Comparison of ENCODE assay signal across 12 mouse cellular contexts in the genomic region with DNA sequence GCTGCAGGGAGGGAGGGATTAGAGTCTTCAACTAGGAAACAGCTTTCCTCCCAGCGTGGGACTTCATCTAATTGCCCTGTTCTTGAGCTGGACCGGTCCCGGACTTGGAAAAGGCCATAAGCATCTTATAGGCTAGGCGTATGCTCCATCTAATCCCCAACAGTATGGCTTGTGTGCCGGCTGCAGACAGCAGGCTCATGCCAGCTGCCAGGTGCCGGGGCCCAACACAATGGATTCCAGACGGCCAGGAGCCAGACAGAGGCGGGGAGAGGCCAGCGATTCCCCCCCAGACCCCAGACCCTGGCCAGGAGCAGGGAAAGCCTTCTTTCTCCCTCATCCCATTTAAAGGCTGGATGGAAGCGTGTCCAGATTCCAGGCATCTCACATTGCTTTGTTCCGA.
DNase-seq lines count a peak whose midpoint lies in the region; ATAC-seq and TF ChIP-seq lines count a peak whose summit lies in the region.
"Had no signal": no experiment of that assay in that cellular context is flagged by ENCODE, and none has a peak within 500 bp of the region (broad histone marks: within the 10 kb centered on the region; RNA-seq: fewer than 3 reads in every experiment).

No protein-coding gene starts in this region.

- H3K9me3 ChIP-seq in forebrain, embryonic 15.5 days: no peaks in the 10 kb centered on the region
- no peaks in the 10 kb centered on the region for H3K9me3 ChIP-seq in limb, embryonic 15.5 days
- H3K9me3 ChIP-seq: heart, embryonic 15.5 days had no signal

- no peak for TF ChIP-seq POLR2A in testis, adult 2 months (IDR thresholded peaks at IDR 0.05; ENCODE audit: control insufficient read depth, low read depth, low read length)

- no peak overlapping the region; the same call in 1 of the 2 replicates for H3K9ac ChIP-seq in forebrain, embryonic 15.5 days (replicated peaks)
- H3K9ac ChIP-seq in limb, embryonic 15.5 days: no peak overlapping the region
- H3K9ac ChIP-seq: heart, embryonic 15.5 days had no signal

- H3K4me3 ChIP-seq in testis, adult 2 months (ENCODE audit: control insufficient read depth, low read depth, low read length): 0 out of 2 replicates have a peak overlapping the region, but pooled peaks have one; percentile 2
- no peak overlapping the region for H3K4me3 ChIP-seq in forebrain, embryonic 15.5 days
- H3K4me3 ChIP-seq in limb, embryonic 15.5 days: no peak overlapping the region
- H3K4me3 ChIP-seq: erythroblast, embryonic 14.5 days; heart, embryonic 15.5 days had no signal

- no peaks in the 10 kb centered on the region for H3K36me3 ChIP-seq in testis, adult 2 months (ENCODE audit: control insufficient read depth, insufficient read depth, low read length)
- H3K36me3 ChIP-seq in forebrain, embryonic 15.5 days: no peaks in the 10 kb centered on the region
- H3K36me3 ChIP-seq in limb, embryonic 15.5 days: no peaks in the 10 kb centered on the region
- H3K36me3 ChIP-seq: heart, embryonic 15.5 days had no signal

- DNase-seq in testis, postnatal 10 days (ENCODE audit: low spot score): no peak
- no peak for DNase-seq in urinary bladder, postnatal 14 days (ENCODE audit: low spot score)
- no peak for DNase-seq in yolk sac, embryonic 10.5 days (ENCODE audit: low spot score)
- no peak for DNase-seq in adrenal gland, postnatal 14 days
- no peak for DNase-seq in right cerebral cortex, adult 18-20 months
- DNase-seq: lung, postnatal 36 days had no signal

- no peak overlapping the region for H3K27ac ChIP-seq in testis, adult 2 months (ENCODE audit: control insufficient read depth, insufficient read depth, low read depth, low read length)
- H3K27ac ChIP-seq in forebrain, embryonic 15.5 days (replicated peaks): peak overlapping the region; percentile 77
- peak overlapping the region; percentile 77 for H3K27ac ChIP-seq in limb, embryonic 15.5 days
- H3K27ac ChIP-seq: heart, embryonic 15.5 days; stomach, postnatal 0 days had no signal

- no peak for TF ChIP-seq CTCF in testis, adult 2 months (IDR thresholded peaks at IDR 0.05; ENCODE audit: control insufficient read depth, insufficient read depth, insufficient replicate concordance, low read depth, low read length)

- H3K4me1 ChIP-seq in testis, adult 2 months (ENCODE audit: control insufficient read depth, insufficient read depth, low read length): peaks cover 8% of the 10 kb centered on the region
- peaks cover 8% of the 10 kb centered on the region for H3K4me1 ChIP-seq in forebrain, embryonic 15.5 days
- peaks cover 12% of the 10 kb centered on the region for H3K4me1 ChIP-seq in limb, embryonic 15.5 days
- H3K4me1 ChIP-seq: heart, embryonic 15.5 days had no signal

- peak overlapping the region; percentile 23; the same call in 1 of the 2 replicates for H3K4me2 ChIP-seq in forebrain, embryonic 15.5 days (replicated peaks)
- no peak overlapping the region for H3K4me2 ChIP-seq in limb, embryonic 15.5 days
- H3K4me2 ChIP-seq: heart, embryonic 15.5 days had no signal

- ATAC-seq in forebrain, embryonic 15.5 days (replicated peaks): peak; percentile 89
- peak; percentile 84 for ATAC-seq in limb, embryonic 15.5 days (ENCODE audit: insufficient number of reproducible peaks, low FRiP score, low TSS enrichment, low read depth)

- WGBS in forebrain, embryonic 15.5 days: 15% methylated on average over 11 of the region's 11 CpGs
- WGBS in limb, embryonic 15.5 days: 22% methylated on average over 11 of the region's 11 CpGs

- no peaks in the 10 kb centered on the region for H3K27me3 ChIP-seq in testis, adult 2 months (ENCODE audit: control insufficient read depth, insufficient read depth, low read length)
- no peaks in the 10 kb centered on the region for H3K27me3 ChIP-seq in forebrain, embryonic 15.5 days
- no peaks in the 10 kb centered on the region for H3K27me3 ChIP-seq in limb, embryonic 15.5 days
- H3K27me3 ChIP-seq: heart, embryonic 15.5 days had no signal
